ENCODE assay signal across 13 mouse cellular contexts in genomic region chr1:132006046-132006445, GRCm38 (mm10). TPM values are rescaled to one million over a fixed set of nuclear protein-coding genes. Genes with fewer than 3 reads are reported as not detected.
A peak's percentile ranks its signal among the peaks of the same experiment; 100 is the strongest.
DNase-seq lines count a peak whose midpoint lies in the region; TF ChIP-seq lines count a peak whose summit lies in the region.
"Had no signal": no experiment of that assay in that cellular context is flagged by ENCODE, and none has a peak within 500 bp of the region (broad histone marks: within the 10 kb centered on the region; RNA-seq: fewer than 3 reads in every experiment).

No protein-coding gene starts in this region.

- TF ChIP-seq POLR2A in lung, adult 2 months (IDR thresholded peaks at IDR 0.05; ENCODE audit: borderline replicate concordance, extremely low read depth, low read depth, low read length), result no peak

- peaks cover 20% of the 10 kb centered on the region for H3K4me1 ChIP-seq in lung, adult 2 months (ENCODE audit: control insufficient read depth, insufficient read depth, low read length)

- no peak for TF ChIP-seq CTCF in lung, adult 2 months (IDR thresholded peaks at IDR 0.05; ENCODE audit: insufficient read depth, low read length)

- no peak overlapping the region for H3K4me3 ChIP-seq in lung, adult 2 months (replicated peaks; ENCODE audit: extremely low read depth, low read depth, low read length)

- peak; percentile 58 to 64 for DNase-seq in lung, adult 18-20 months
- DNase-seq in lung, adult 2 months, result no peak
- peak; percentile 83 for DNase-seq in NIH3T3 (ENCODE audit: low read depth)
- peak; percentile 45 for DNase-seq in large intestine, adult 2 months (ENCODE audit: low read depth, low spot score)
- no peak for DNase-seq in ovary, postnatal 10 days (ENCODE audit: low spot score)
- DNase-seq in frontal cortex, postnatal 36 days (ENCODE audit: low spot score in 2 of 2), result no peak
- DNase-seq in right cerebral cortex, postnatal 25 days, result no peak
- DNase-seq: cerebellum, adult 11-12 months; cerebellum, postnatal 36 days; kidney, adult 11 months; kidney, postnatal 14 days; midbrain, embryonic 14.5 days; right cerebral cortex, postnatal 14 days had no signal

- 63% methylated on average over 3 of the region's 3 CpGs for WGBS in lung, adult 2 months
- WGBS in large intestine, adult 2 months, result 31% methylated on average over 3 of the region's 3 CpGs

RNA-seq across cellular contexts. Expression of gene Elk4, which starts 1.4 kb away (rescaled TPM):
- polyA plus RNA-seq in lung, adult 2 months (2012; rRNA removed), result 27.0 and 39.9 TPM in 2 replicates
- polyA plus RNA-seq in large intestine, adult 2 months (2012; rRNA removed), result 14.3 and 17.9 TPM in 2 replicates

RNA-seq across cellular contexts. Expression of gene Slc45a3, which starts 43.3 kb away (rescaled TPM):
- 14.0 and 14.2 TPM in 2 replicates for polyA plus RNA-seq in lung, adult 2 months (2012; rRNA removed)
- polyA plus RNA-seq in large intestine, adult 2 months (2012; rRNA removed), result 2.3 and 2.5 TPM in 2 replicates

Comparison
In these comparisons a context has a peak if more than half of its experiments do, and no peak if none do; other contexts are left out.
1. DNase-seq: peak in lung, adult 18-20 months (2 of 2), NIH3T3 (single experiment) and large intestine, adult 2 months (single experiment); none in lung, adult 2 months (single experiment), ovary, postnatal 10 days (single experiment), frontal cortex, postnatal 36 days (0 of 2) and right cerebral cortex, postnatal 25 days (single experiment).